Mouse (Mus musculus) brain, embryonic 14.5 days (tissue): ENCODE measurements at regions not wholly inside any gene's neighbourhood (a gene's known extent, or its start where the extent isn't known, plus 50 kb on each side); places are given as distances from the start of the nearest gene placed in this dataset.

Experiments
- CTCF ChIP-seq: fragments of 200-500 bp; IDR thresholded peaks from 2 replicates; pipeline ENCODE4 v1.5.1; 2012; ENCODE audit warnings: inconsistent platforms, mild to moderate bottlenecking, moderate library complexity, borderline replicate concordance; ENCODE audit not compliant: insufficient read depth, insufficient read length; ENCODE audit errors: extremely low read depth
- POLR2A ChIP-seq: fragments of 200-500 bp; IDR thresholded peaks from 2 replicates; pipeline ENCODE4 v1.6.1; 2012; ENCODE audit warnings: mild to moderate bottlenecking, inconsistent platforms, borderline replicate concordance; ENCODE audit not compliant: poor library complexity, insufficient read depth, insufficient read length, severe bottlenecking; ENCODE audit errors: extremely low read depth

DNA sequence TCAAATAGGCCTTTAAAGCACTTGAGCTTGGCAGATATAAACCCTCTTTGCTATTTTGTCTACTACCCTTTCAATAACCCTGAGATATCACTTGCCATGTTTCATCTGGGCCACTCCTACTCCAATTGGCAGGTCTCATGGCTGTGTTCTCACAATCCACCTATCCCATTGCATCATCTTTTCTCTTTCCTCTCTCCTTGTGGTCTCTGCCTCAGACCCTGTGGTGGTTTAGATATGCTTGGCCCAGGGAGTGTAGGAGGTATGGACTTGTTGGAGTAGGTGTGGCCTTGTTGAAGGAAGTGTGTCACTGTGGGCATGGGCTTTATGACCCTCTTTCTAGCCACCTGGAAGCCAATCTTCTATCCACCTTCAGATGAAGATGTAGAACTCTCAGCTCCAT, 61.5 kb upstream of the Armc2 start:
- TF ChIP-seq POLR2A, result no peak
- TF ChIP-seq CTCF, result no peak
